Mouse (Mus musculus): Measurements from ENCODE around the gene Lyz2. TPM values are rescaled to one million over a fixed set of nuclear protein-coding genes. Genes with fewer than 3 reads are reported as not detected.

Gene Lyz2
- polyA plus RNA-seq (2017; shearing (Covaris generic)) = not detected

GRCm38 (mm10) chr10:117282049-117282448 is at the start of gene Lyz2:
Gene Lyz2 (minus strand): TSS chr10:117282321.

GRCm38 (mm10) chr10:117292671-117293070 is 10.6 kb upstream of the Lyz2 start, which contains the start of gene Lyz1:
Gene Lyz1 (minus strand): TSS chr10:117292868.

GRCm38 (mm10) chr10:117238603-117239002 is 43.5 kb downstream of the Lyz2 start, which contains the start of gene 9530003J23Rik:
Gene 9530003J23Rik (minus strand): TSS chr10:117238703.

Other genes starting within 250 kb of the Lyz2 start
- gene Lrrc10, start 237.0 kb downstream of the Lyz2 start, polyA plus RNA-seq (2017; shearing (Covaris generic)) = not detected
- gene Cct2, start 218.5 kb downstream of the Lyz2 start, polyA plus RNA-seq (2017; shearing (Covaris generic)) = 211 TPM
- gene Frs2, start 133.8 kb downstream of the Lyz2 start, polyA plus RNA-seq (2017; shearing (Covaris generic)) = 21.8 TPM
- gene Yeats4, start 57.8 kb downstream of the Lyz2 start, polyA plus RNA-seq (2017; shearing (Covaris generic)) = 76.5 TPM
- gene 9530003J23Rik, start 43.6 kb downstream of the Lyz2 start, polyA plus RNA-seq (2017; shearing (Covaris generic)) = not detected
- not detected for gene Lyz1, start 10.5 kb upstream of the Lyz2 start, polyA plus RNA-seq (2017; shearing (Covaris generic))
- gene Cpsf6, start 97.7 kb upstream of the Lyz2 start, polyA plus RNA-seq (2017; shearing (Covaris generic)) = 151 TPM

All from naive thymus-derived CD4-positive, alpha-beta T cell, adult 5 months (primary cell).